Mouse (Mus musculus): Measurements from ENCODE around the gene Serp1.

DNA sequence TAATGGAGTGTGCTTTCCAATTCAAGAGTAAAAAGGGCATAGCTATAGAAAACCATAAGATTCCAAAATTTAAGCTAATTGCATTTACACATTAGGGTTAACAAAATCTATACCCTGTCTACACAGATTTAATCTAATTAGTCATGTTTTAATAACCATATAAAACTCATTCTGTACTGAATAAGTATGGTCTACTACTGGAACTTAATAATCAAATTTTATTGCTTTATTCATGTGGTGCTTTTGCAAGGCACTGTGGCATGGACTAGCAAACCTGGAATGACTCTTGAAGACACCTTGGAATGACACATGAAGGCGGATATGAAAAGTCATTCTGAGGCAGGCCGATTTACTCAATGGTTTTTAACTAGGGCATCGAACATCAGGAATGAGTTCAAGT, 2.3 kb downstream of the Serp1 start:
- TF ChIP-seq CTCF (IDR thresholded peaks at IDR 0.05; ENCODE audit: low read depth) (no peak), EP300 (optimal IDR thresholded peaks at IDR 0.05) (no peak)
